Mouse (Mus musculus): ENCODE measurements around the gene Gm5475.

DNA sequence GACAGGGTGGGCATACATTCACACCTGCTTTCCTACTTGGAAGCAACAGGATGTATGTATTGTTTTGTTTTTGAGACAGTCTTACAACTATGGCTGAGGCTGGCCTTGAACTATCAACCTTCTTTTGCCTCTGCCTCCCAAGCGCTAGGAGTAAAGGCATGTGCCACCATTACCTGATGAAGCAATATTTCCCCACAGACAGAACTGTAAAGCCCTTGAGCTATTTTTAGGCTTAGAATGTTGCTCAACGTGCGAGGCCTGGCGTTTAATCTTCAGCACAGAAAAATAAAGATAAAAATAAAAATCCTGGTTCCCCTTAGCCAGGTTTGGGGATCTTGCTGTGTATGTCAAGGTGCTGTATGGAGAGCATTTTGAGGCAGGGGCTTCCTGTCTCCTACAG, 14.2 kb downstream of the Gm5475 start:
- TF ChIP-seq GATA1 (IDR thresholded peaks at IDR 0.05; ENCODE audit: borderline replicate concordance, low read length) (no peak), FLI1 (IDR thresholded peaks at IDR 0.05; ENCODE audit: low read length) (no peak)
